Mouse (Mus musculus): ENCODE data around the gene Pold3. TPM values are rescaled to one million over a fixed set of nuclear protein-coding genes. Genes with fewer than 3 reads are reported as not detected.

Pold3 gene
- polyA plus RNA-seq, 1 experiment: 7.9 TPM

DNA sequence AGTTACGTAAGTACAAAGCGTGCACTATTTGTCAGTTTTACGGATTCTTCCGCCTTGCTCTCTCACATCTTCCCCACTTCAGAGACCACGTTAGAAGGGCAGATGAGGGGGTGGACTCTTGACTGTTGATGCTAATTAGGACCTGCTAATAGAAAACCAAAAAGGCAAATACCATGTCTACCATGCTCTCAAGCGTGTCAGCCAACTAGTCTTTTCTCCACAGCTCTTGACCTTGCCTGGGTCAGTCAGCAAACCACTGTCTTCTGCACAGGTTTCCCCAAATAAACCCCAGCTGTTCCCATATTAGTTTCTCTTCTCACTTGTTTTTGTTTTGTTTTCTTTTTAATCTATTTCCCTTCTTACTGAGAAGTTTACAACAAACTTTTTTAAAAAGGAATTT lies 7.1 kb downstream of the Pold3 start:
- no peak overlapping the region for H3K4me3 ChIP-seq (ENCODE audit: extremely low read depth, insufficient read depth, insufficient read length)
- no peaks in the 10 kb centered on the region for H3K27me3 ChIP-seq (ENCODE audit: control insufficient read depth, insufficient read depth, low read length)
- WGBS: 94% methylated on average over 6 of the region's 6 CpGs
- TF ChIP-seq POLR2A (IDR thresholded peaks at IDR 0.05; ENCODE audit: low read depth, low read length) (no peak), CTCF (IDR thresholded peaks at IDR 0.05; ENCODE audit: extremely low read depth, insufficient read depth, insufficient read length, insufficient replicate concordance) (no peak)
- no peaks in the 10 kb centered on the region for H3K4me1 ChIP-seq (ENCODE audit: control insufficient read depth, insufficient read depth, insufficient read length)
- no peak for DNase-seq (ENCODE audit: low read depth in 1 of 2, low spot score in 2 of 2)
- peaks cover 24% of the 10 kb centered on the region for H3K36me3 ChIP-seq (ENCODE audit: control insufficient read depth, insufficient read depth, low read length)
- no peak overlapping the region for H3K27ac ChIP-seq (ENCODE audit: insufficient read depth, low read length)

- Histone ChIP-seq H3K4me1 (ENCODE audit: control insufficient read depth, insufficient read depth, insufficient read length) (no peaks in the 10 kb centered on the region), H3K36me3 (ENCODE audit: control insufficient read depth, insufficient read depth, low read length) (peaks cover 26% of the 10 kb centered on the region), H3K4me3 (ENCODE audit: extremely low read depth, insufficient read depth, insufficient read length) (no peak overlapping the region), H3K27me3 (ENCODE audit: control insufficient read depth, insufficient read depth, low read length) (no peaks in the 10 kb centered on the region), H3K27ac (ENCODE audit: insufficient read depth, low read length) (no peak overlapping the region)
- TF ChIP-seq POLR2A (IDR thresholded peaks at IDR 0.05; ENCODE audit: low read depth, low read length): no peak
- no peak for TF ChIP-seq CTCF (IDR thresholded peaks at IDR 0.05; ENCODE audit: extremely low read depth, insufficient read depth, insufficient read length, insufficient replicate concordance)
- no peak for DNase-seq (ENCODE audit: low read depth in 1 of 2, low spot score in 2 of 2)
- 92% methylated on average over 7 of the region's 7 CpGs for WGBS
Observed at GRCm38 (mm10) chr7:100113821-100114220, 7.5 kb downstream of the Pold3 start.

GRCm38 (mm10) chr7:100111506-100111905 lies 9.9 kb downstream of the Pold3 start:
- H3K27ac ChIP-seq (ENCODE audit: insufficient read depth, low read length): no peak overlapping the region
- 89% methylated on average over 10 of the region's 10 CpGs for WGBS
- DNase-seq (ENCODE audit: low read depth in 1 of 2, low spot score in 2 of 2): no peak
- no peak for TF ChIP-seq CTCF (IDR thresholded peaks at IDR 0.05; ENCODE audit: extremely low read depth, insufficient read depth, insufficient read length, insufficient replicate concordance)
- no peak for TF ChIP-seq POLR2A (IDR thresholded peaks at IDR 0.05; ENCODE audit: low read depth, low read length)
- no peaks in the 10 kb centered on the region for H3K4me1 ChIP-seq (ENCODE audit: control insufficient read depth, insufficient read depth, insufficient read length)
- H3K27me3 ChIP-seq (ENCODE audit: control insufficient read depth, insufficient read depth, low read length): no peaks in the 10 kb centered on the region
- H3K36me3 ChIP-seq (ENCODE audit: control insufficient read depth, insufficient read depth, low read length): peaks cover 25% of the 10 kb centered on the region
- H3K4me3 ChIP-seq (ENCODE audit: extremely low read depth, insufficient read depth, insufficient read length): no peak overlapping the region

DNA sequence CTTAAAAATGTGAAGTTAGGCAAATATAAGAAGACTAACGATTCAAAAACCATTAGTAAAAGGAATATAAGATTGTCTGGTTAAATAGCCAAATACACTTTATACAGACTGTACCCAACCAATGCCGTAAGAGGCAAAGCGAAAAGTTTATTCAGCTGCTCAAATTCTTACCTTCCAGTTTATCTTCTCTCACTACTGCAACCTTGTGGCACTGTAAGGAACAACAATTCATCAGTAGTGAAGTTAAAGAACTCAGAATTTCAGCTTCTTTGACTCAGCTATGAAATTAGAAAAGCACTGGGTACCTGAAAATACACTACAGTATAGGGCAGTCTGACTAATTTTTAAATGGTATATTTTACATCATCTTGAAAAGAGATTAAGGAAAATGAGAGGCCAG lies 13.0 kb downstream of the Pold3 start:
- Histone ChIP-seq H3K27ac (ENCODE audit: insufficient read depth, low read length) (no peak overlapping the region), H3K36me3 (ENCODE audit: control insufficient read depth, insufficient read depth, low read length) (peaks cover 28% of the 10 kb centered on the region), H3K4me3 (ENCODE audit: extremely low read depth, insufficient read depth, insufficient read length) (no peak overlapping the region), H3K4me1 (ENCODE audit: control insufficient read depth, insufficient read depth, insufficient read length) (peaks cover 3% of the 10 kb centered on the region; the same call in 1 of the 2 replicates), H3K27me3 (ENCODE audit: control insufficient read depth, insufficient read depth, low read length) (no peaks in the 10 kb centered on the region)
- 91% methylated on average over 3 of the region's 3 CpGs for WGBS
- no peak for DNase-seq (ENCODE audit: low read depth in 1 of 2, low spot score in 2 of 2)
- TF ChIP-seq CTCF (IDR thresholded peaks at IDR 0.05; ENCODE audit: extremely low read depth, insufficient read depth, insufficient read length, insufficient replicate concordance) (no peak), POLR2A (IDR thresholded peaks at IDR 0.05; ENCODE audit: low read depth, low read length) (no peak)

GRCm38 (mm10) chr7:100104677-100105076 lies 16.7 kb downstream of the Pold3 start:
- no peak for TF ChIP-seq CTCF (IDR thresholded peaks at IDR 0.05; ENCODE audit: extremely low read depth, insufficient read depth, insufficient read length, insufficient replicate concordance)
- TF ChIP-seq POLR2A (IDR thresholded peaks at IDR 0.05; ENCODE audit: low read depth, low read length): no peak
- no peak for DNase-seq (ENCODE audit: low read depth in 1 of 2, low spot score in 2 of 2)
- 60% methylated on average over 4 of the region's 4 CpGs for WGBS
- no peak overlapping the region for H3K4me3 ChIP-seq (ENCODE audit: extremely low read depth, insufficient read depth, insufficient read length)
- H3K27ac ChIP-seq (ENCODE audit: insufficient read depth, low read length): no peak overlapping the region
- peaks cover 3% of the 10 kb centered on the region; the same call in 1 of the 2 replicates for H3K4me1 ChIP-seq (ENCODE audit: control insufficient read depth, insufficient read depth, insufficient read length)
- peaks cover 33% of the 10 kb centered on the region for H3K36me3 ChIP-seq (ENCODE audit: control insufficient read depth, insufficient read depth, low read length)
- no peaks in the 10 kb centered on the region for H3K27me3 ChIP-seq (ENCODE audit: control insufficient read depth, insufficient read depth, low read length)

- Histone ChIP-seq H3K4me1 (ENCODE audit: control insufficient read depth, insufficient read depth, insufficient read length) (peaks cover 3% of the 10 kb centered on the region; the same call in 1 of the 2 replicates), H3K27ac (ENCODE audit: insufficient read depth, low read length) (no peak overlapping the region), H3K36me3 (ENCODE audit: control insufficient read depth, insufficient read depth, low read length) (peaks cover 34% of the 10 kb centered on the region), H3K4me3 (ENCODE audit: extremely low read depth, insufficient read depth, insufficient read length) (no peak overlapping the region), H3K27me3 (ENCODE audit: control insufficient read depth, insufficient read depth, low read length) (no peaks in the 10 kb centered on the region)
- TF ChIP-seq CTCF (IDR thresholded peaks at IDR 0.05; ENCODE audit: extremely low read depth, insufficient read depth, insufficient read length, insufficient replicate concordance) (no peak), POLR2A (IDR thresholded peaks at IDR 0.05; ENCODE audit: low read depth, low read length) (no peak)
- WGBS: 87% methylated on average over 5 of the region's 5 CpGs
- no peak for DNase-seq (ENCODE audit: low read depth in 1 of 2, low spot score in 2 of 2)
Observed at GRCm38 (mm10) chr7:100100031-100100595, 21.3 kb downstream of the Pold3 start.

- no peak overlapping the region for H3K27ac ChIP-seq (ENCODE audit: insufficient read depth, low read length)
- no peaks in the 10 kb centered on the region for H3K4me1 ChIP-seq (ENCODE audit: control insufficient read depth, insufficient read depth, insufficient read length)
- TF ChIP-seq POLR2A (IDR thresholded peaks at IDR 0.05; ENCODE audit: low read depth, low read length) (no peak), CTCF (IDR thresholded peaks at IDR 0.05; ENCODE audit: extremely low read depth, insufficient read depth, insufficient read length, insufficient replicate concordance) (no peak)
- H3K27me3 ChIP-seq (ENCODE audit: control insufficient read depth, insufficient read depth, low read length): no peaks in the 10 kb centered on the region
- 96% methylated on average over 5 of the region's 5 CpGs for WGBS
- no peak for DNase-seq (ENCODE audit: low read depth in 1 of 2, low spot score in 2 of 2)
- H3K4me3 ChIP-seq (ENCODE audit: extremely low read depth, insufficient read depth, insufficient read length): no peak overlapping the region
- H3K36me3 ChIP-seq (ENCODE audit: control insufficient read depth, insufficient read depth, low read length): peaks cover 41% of the 10 kb centered on the region
Observed at GRCm38 (mm10) chr7:100086891-100087290, 34.5 kb downstream of the Pold3 start.

All from spleen, adult 2 months (tissue).